25 mouse cellular contexts compared by ENCODE assay signal in the genomic region with DNA sequence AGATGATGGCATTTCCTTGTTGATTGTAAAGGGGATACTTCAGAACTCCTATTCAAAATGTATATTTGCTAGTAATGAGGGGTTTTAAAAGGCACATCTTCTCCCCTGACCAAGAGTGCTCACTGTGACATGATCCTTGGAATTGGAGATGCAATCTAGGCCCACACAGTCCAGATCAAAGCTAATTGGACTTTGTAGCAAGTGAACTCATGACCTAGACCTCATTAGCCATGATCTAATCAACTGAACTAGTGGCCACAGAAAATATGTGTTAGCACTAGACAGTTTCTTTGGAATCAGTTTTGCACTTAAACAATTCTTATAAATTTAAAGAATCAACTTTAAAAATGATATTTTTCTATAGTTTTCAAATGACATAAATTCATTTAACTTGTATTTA.
"Had no signal": no experiment of that assay in that cellular context is flagged by ENCODE, and none has a peak within 500 bp of the region (broad histone marks: within the 10 kb centered on the region; RNA-seq: fewer than 3 reads in every experiment).

No protein-coding gene starts in this region.

- H3K27me3 ChIP-seq: heart, embryonic 12.5 days; hindbrain, embryonic 12.5 days; limb, embryonic 12.5 days; liver, embryonic 13.5 days had no signal

- H3K4me2 ChIP-seq: heart, embryonic 12.5 days; hindbrain, embryonic 12.5 days; hindbrain, embryonic 14.5 days; limb, embryonic 12.5 days; liver, embryonic 13.5 days had no signal

- H3K4me1 ChIP-seq: heart, embryonic 10.5 days; heart, embryonic 12.5 days; hindbrain, embryonic 10.5 days; hindbrain, embryonic 12.5 days; limb, embryonic 10.5 days; limb, embryonic 12.5 days; liver, embryonic 13.5 days had no signal

- ATAC-seq: hindbrain, embryonic 16.5 days; inflammation-experienced regulatory T-cells, adult 6 months; intestine, embryonic 16.5 days had no signal

- H3K36me3 ChIP-seq: heart, embryonic 10.5 days; heart, embryonic 12.5 days; hindbrain, embryonic 10.5 days; hindbrain, embryonic 12.5 days; limb, embryonic 10.5 days; limb, embryonic 12.5 days; liver, embryonic 13.5 days had no signal

- H3K9ac ChIP-seq: heart, embryonic 12.5 days; hindbrain, embryonic 12.5 days; hindbrain, embryonic 14.5 days; limb, embryonic 12.5 days; liver, embryonic 13.5 days had no signal

- H3K27ac ChIP-seq: heart, adult 2 months; heart, embryonic 10.5 days; hindbrain, embryonic 10.5 days; hindbrain, embryonic 12.5 days; hindbrain, embryonic 14.5 days; layer of hippocampus, adult 2 months; left cerebral cortex, adult 2 months; limb, embryonic 10.5 days; limb, embryonic 12.5 days; liver, embryonic 13.5 days had no signal

- DNase-seq: gastrocnemius, postnatal 14 days; gastrocnemius, postnatal 36 days; heart, adult 11 months; heart, adult 2 months; heart, postnatal 10 days; heart, postnatal 4 days; kidney, adult 18-20 months; kidney, adult 8-10 months; kidney, postnatal 10 days; kidney, postnatal 25 days; kidney, postnatal 4 days; liver; liver, embryonic 13.5 days had no signal

- H3K9me3 ChIP-seq: heart, embryonic 10.5 days; heart, embryonic 12.5 days; hindbrain, embryonic 10.5 days; hindbrain, embryonic 12.5 days; limb, embryonic 10.5 days; limb, embryonic 12.5 days; liver, embryonic 13.5 days had no signal

- H3K4me3 ChIP-seq: heart, adult 2 months; heart, embryonic 10.5 days; heart, embryonic 12.5 days; hindbrain, embryonic 10.5 days; hindbrain, embryonic 12.5 days; layer of hippocampus, adult 2 months; left cerebral cortex, adult 2 months; limb, embryonic 10.5 days; limb, embryonic 12.5 days; liver, embryonic 13.5 days had no signal
